Mouse (Mus musculus) midbrain, embryonic 11.5 days (tissue): ENCODE measurements around the gene Gemin4. TPM values are rescaled to one million over a fixed set of nuclear protein-coding genes. Genes with fewer than 3 reads are reported as not detected.
"Not testable (repeated sequence)": the region's sequence is repeated elsewhere in the genome, so short reads cannot be mapped to it uniquely, and the experiment has no call there.

ENCODE experiments used
- ATAC-seq: fragments of 200-750 bp; cut with Nextera tagmentation; 2 replicates; pipeline ENCODE4 v1.8.0; 2017; ENCODE audit warnings: moderate TSS enrichment, moderate library complexity; ENCODE audit not compliant: low FRiP score
- DNase-seq: peaks from one replicate; pipeline ENCODE4 v3.0.0; 2015; ENCODE audit warnings: low spot score; ENCODE audit errors: missing footprints
- H3K27ac ChIP-seq: fragments of 300-500 bp; sonication (generic); 2 replicates; pipeline ENCODE4 v1.5.1; 2014; ENCODE audit warnings: low read depth, low read length
- H3K27me3 ChIP-seq: fragments of 300-500 bp; sonication (generic); 2 replicates; pipeline ENCODE4 v1.6.1; 2014; ENCODE audit warnings: mild to moderate bottlenecking, low read length, moderate library complexity, mixed read lengths; ENCODE audit not compliant: control insufficient read depth, insufficient read depth
- H3K36me3 ChIP-seq: fragments of 300-500 bp; sonication (generic); 2 replicates; pipeline ENCODE4 v1.6.1; 2014; ENCODE audit warnings: mild to moderate bottlenecking, low read length, moderate library complexity, mixed read lengths; ENCODE audit not compliant: control insufficient read depth, insufficient read depth
- H3K4me1 ChIP-seq: fragments of 300-500 bp; sonication (generic); 2 replicates; pipeline ENCODE4 v1.6.1; 2014; ENCODE audit warnings: low read length; ENCODE audit not compliant: control insufficient read depth, insufficient read depth
- H3K4me2 ChIP-seq: fragments of 300-500 bp; sonication (generic); 2 replicates; pipeline ENCODE4 v1.6.1; 2014; ENCODE audit warnings: mild to moderate bottlenecking, moderate library complexity
- H3K4me3 ChIP-seq: fragments of 300-500 bp; sonication (generic); 2 replicates; pipeline ENCODE4 v1.5.1; 2014; ENCODE audit warnings: low read depth, low read length
- H3K9ac ChIP-seq: fragments of 300-500 bp; sonication (generic); 2 replicates; pipeline ENCODE4 v1.6.1; 2014; ENCODE audit warnings: low read length
- H3K9me3 ChIP-seq: fragments of 300-500 bp; sonication (generic); 2 replicates; pipeline ENCODE4 v1.6.1; 2016; ENCODE audit warnings: low read length; ENCODE audit not compliant: control insufficient read depth
- WGBS: fragments of 180-500 bp; shearing (Covaris S2); extraction: QIAGEN DNeasy Blood & Tissue Kit; methylation state at CpG from one replicate; pipeline ENCODE4 v1.1.7; 2014; 5-methylcytosine and 5-hydroxymethylcytosine counted together
- polyA plus RNA-seq: library from polyadenylated mRNA; unstranded; fragments of >200 nt; fragmentation: Nextera tagmentation; extraction: Ambion mirVana; gene quantifications from 2 replicates; pipeline ENCODE4 v1.2.1, GENCODE M21; 2014

Gene Gemin4
- polyA plus RNA-seq, 1 experiment from 2014 or later, result 42.8 TPM

GRCm38 (mm10) chr11:76236136-76236535, 18.7 kb upstream of the Gemin4 start:
- no peak overlapping the region for H3K4me2 ChIP-seq
- no peaks in the 10 kb centered on the region for H3K4me1 ChIP-seq
- H3K27ac ChIP-seq, result no peak overlapping the region
- no peaks in the 10 kb centered on the region for H3K27me3 ChIP-seq
- DNase-seq (no peak), ATAC-seq (no peak)
- no peak overlapping the region for H3K4me3 ChIP-seq
- H3K9me3 ChIP-seq, result no peaks in the 10 kb centered on the region
- H3K9ac ChIP-seq, result no peak overlapping the region
- WGBS, result 94% methylated on average over 3 of the region's 3 CpGs
- H3K36me3 ChIP-seq, result peaks cover 15% of the 10 kb centered on the region

- Histone ChIP-seq H3K4me1 (no peaks in the 10 kb centered on the region), H3K4me3 (no peak overlapping the region), H3K27ac (no peak overlapping the region), H3K36me3 (0 out of 2 replicates have a peak, but pooled peaks cover 5% of the 10 kb centered on the region), H3K27me3 (no peaks in the 10 kb centered on the region), H3K9me3 (no peaks in the 10 kb centered on the region), H3K4me2 (no peak overlapping the region), H3K9ac (no peak overlapping the region)
- DNase-seq (no peak), ATAC-seq (no peak)
Observed at GRCm38 (mm10) chr11:76225051-76225450, 7.6 kb upstream of the Gemin4 start.

GRCm38 (mm10) chr11:76224631-76225030, 7.2 kb upstream of the Gemin4 start:
- WGBS, result 90% methylated on average over 5 of the region's 5 CpGs
- Histone ChIP-seq H3K9me3 (no peaks in the 10 kb centered on the region), H3K27me3 (no peaks in the 10 kb centered on the region), H3K27ac (no peak overlapping the region), H3K4me3 (no peak overlapping the region), H3K4me2 (no peak overlapping the region), H3K4me1 (no peaks in the 10 kb centered on the region), H3K36me3 (0 out of 2 replicates have a peak, but pooled peaks cover 5% of the 10 kb centered on the region), H3K9ac (no peak overlapping the region)
- no peak for ATAC-seq
- no peak for DNase-seq

- ATAC-seq (peak; percentile 24; the same call in 1 of the 2 replicates), DNase-seq (no peak)
- H3K36me3 ChIP-seq, result peaks cover 18% of the 10 kb centered on the region
Observed at GRCm38 (mm10) chr11:76216681-76217389, 629 bp downstream of the Gemin4 start.

GRCm38 (mm10) chr11:76216049-76216540, 1.4 kb downstream of the Gemin4 start:
- no peaks in the 10 kb centered on the region for H3K27me3 ChIP-seq
- WGBS, result 96% methylated on average over 5 of the region's 5 CpGs
- no peaks in the 10 kb centered on the region for H3K9me3 ChIP-seq
- peaks cover 5% of the 10 kb centered on the region; the same call in 1 of the 2 replicates for H3K4me1 ChIP-seq
- DNase-seq, result no peak
- no peak overlapping the region for H3K27ac ChIP-seq
- H3K4me2 ChIP-seq, result peak overlapping the region; percentile 78; the same call in 1 of the 2 replicates
- peak overlapping the region; percentile 85; the same call in 1 of the 2 replicates for H3K4me3 ChIP-seq
- H3K9ac ChIP-seq, result peak overlapping the region; percentile 97; the same call in 1 of the 2 replicates
- H3K36me3 ChIP-seq, result peaks cover 15% of the 10 kb centered on the region
- ATAC-seq, result no peak

More at GRCm38 (mm10) chr11:76216681-76217389, 629 bp downstream of the Gemin4 start:
- 6% methylated on average over 33 of the region's 33 CpGs for WGBS
- peak overlapping the region; percentile 54 for H3K27ac ChIP-seq
- peak overlapping the region; percentile 85 for H3K4me3 ChIP-seq
- peaks cover 5% of the 10 kb centered on the region; the same call in 1 of the 2 replicates for H3K4me1 ChIP-seq
- H3K9ac ChIP-seq, result peak overlapping the region; percentile 97
- H3K4me2 ChIP-seq, result peak overlapping the region; percentile 78
- H3K9me3 ChIP-seq, result no peaks in the 10 kb centered on the region
- no peaks in the 10 kb centered on the region for H3K27me3 ChIP-seq

GRCm38 (mm10) chr11:76215011-76215410, 2.5 kb downstream of the Gemin4 start:
- 91% methylated on average over 2 of the region's 2 CpGs for WGBS
- Histone ChIP-seq H3K27ac (no peak overlapping the region), H3K27me3 (no peaks in the 10 kb centered on the region), H3K9me3 (no peaks in the 10 kb centered on the region), H3K4me3 (no peak overlapping the region), H3K4me2 (no peak overlapping the region), H3K9ac (no peak overlapping the region), H3K36me3 (peaks cover 19% of the 10 kb centered on the region), H3K4me1 (peaks cover 5% of the 10 kb centered on the region; the same call in 1 of the 2 replicates)
- DNase-seq, result no peak
- ATAC-seq, result no peak

GRCm38 (mm10) chr11:76213841-76214240, 3.6 kb downstream of the Gemin4 start:
- ATAC-seq, result no peak
- H3K4me3 ChIP-seq, result no peak overlapping the region
- 18% methylated on average over 5 of the region's 5 CpGs for WGBS
- no peak overlapping the region for H3K4me2 ChIP-seq
- no peak overlapping the region for H3K9ac ChIP-seq
- H3K9me3 ChIP-seq, result no peaks in the 10 kb centered on the region
- H3K27ac ChIP-seq, result no peak overlapping the region
- H3K4me1 ChIP-seq, result peaks cover 5% of the 10 kb centered on the region; the same call in 1 of the 2 replicates
- peaks cover 19% of the 10 kb centered on the region for H3K36me3 ChIP-seq
- no peak for DNase-seq
- H3K27me3 ChIP-seq, result no peaks in the 10 kb centered on the region

- H3K27me3 ChIP-seq, DNase-seq, H3K27ac ChIP-seq, H3K4me1 ChIP-seq, H3K9ac ChIP-seq, H3K9me3 ChIP-seq, H3K4me2 ChIP-seq, ATAC-seq, H3K4me3 ChIP-seq: not testable (repeated sequence)
- 97% methylated on average over 4 of the region's 6 CpGs for WGBS
- peaks cover 23% of the 10 kb centered on the region for H3K36me3 ChIP-seq
Observed at GRCm38 (mm10) chr11:76211595-76211994, 5.9 kb downstream of the Gemin4 start.

- H3K36me3 ChIP-seq, result peaks cover 23% of the 10 kb centered on the region
- no peaks in the 10 kb centered on the region for H3K9me3 ChIP-seq
- H3K4me1 ChIP-seq, result no peaks in the 10 kb centered on the region
- WGBS, result 92% methylated on average over 13 of the region's 13 CpGs
- ATAC-seq, result no peak
- no peaks in the 10 kb centered on the region for H3K27me3 ChIP-seq
- H3K4me2 ChIP-seq, result no peak overlapping the region
- no peak overlapping the region for H3K27ac ChIP-seq
- no peak overlapping the region for H3K9ac ChIP-seq
- no peak for DNase-seq
- H3K4me3 ChIP-seq, result no peak overlapping the region
Observed at GRCm38 (mm10) chr11:76210228-76210985, 7.1 kb downstream of the Gemin4 start.
